Mouse (Mus musculus): Measurements from ENCODE around the gene Vps33a. TPM values are rescaled to one million over a fixed set of nuclear protein-coding genes. Genes with fewer than 3 reads are reported as not detected.

Gene Vps33a
- total and polyA plus RNA-seq, 2 experiments from 2014 or later, result 34.7 to 55.6 TPM

GRCm38 (mm10) chr5:123528641-123529040 lies 44.2 kb downstream of the Vps33a start:
- H3K4me3 ChIP-seq (ENCODE audit: low read length), result no peak overlapping the region
- H3K9me3 ChIP-seq (ENCODE audit: low read length), result no peaks in the 10 kb centered on the region
- DNase-seq (ENCODE audit: low spot score) (no peak), ATAC-seq (no peak)
- no peak overlapping the region for H3K27ac ChIP-seq
- no peaks in the 10 kb centered on the region for H3K27me3 ChIP-seq (ENCODE audit: insufficient read depth, low read length)
- no peaks in the 10 kb centered on the region for H3K4me1 ChIP-seq (ENCODE audit: insufficient read depth, low read length)
- H3K4me2 ChIP-seq (ENCODE audit: low read depth, low read length), result no peak overlapping the region
- peaks cover 47% of the 10 kb centered on the region for H3K36me3 ChIP-seq (ENCODE audit: insufficient read depth, low read length)
- TF ChIP-seq CTCF (IDR thresholded peaks at IDR 0.05; ENCODE audit: low read depth), result no peak
- no peak overlapping the region for H3K9ac ChIP-seq (replicated peaks; ENCODE audit: low read length)
- WGBS, result 75% methylated on average over 7 of the region's 7 CpGs

- Histone ChIP-seq H3K4me3 (ENCODE audit: low read length) (no peak overlapping the region), H3K4me1 (ENCODE audit: insufficient read depth, low read length) (peaks cover 9% of the 10 kb centered on the region), H3K9me3 (ENCODE audit: low read length) (no peaks in the 10 kb centered on the region), H3K27ac (no peak overlapping the region), H3K27me3 (ENCODE audit: insufficient read depth, low read length) (no peaks in the 10 kb centered on the region), H3K9ac (replicated peaks; ENCODE audit: low read length) (no peak overlapping the region), H3K36me3 (ENCODE audit: insufficient read depth, low read length) (peaks cover 22% of the 10 kb centered on the region; the same call in 1 of the 2 replicates), H3K4me2 (ENCODE audit: low read depth, low read length) (no peak overlapping the region)
- DNase-seq (ENCODE audit: low spot score) (no peak), ATAC-seq (no peak)
- WGBS, result 91% methylated on average over 9 of the region's 9 CpGs
- no peak for TF ChIP-seq CTCF (IDR thresholded peaks at IDR 0.05; ENCODE audit: low read depth)
These were observed 46.8 kb downstream of the Vps33a start for GRCm38 (mm10) chr5:123525916-123526495.

- peaks cover 9% of the 10 kb centered on the region for H3K4me1 ChIP-seq (ENCODE audit: insufficient read depth, low read length)
- 85% methylated on average over 7 of the region's 7 CpGs for WGBS
- ATAC-seq (no peak), DNase-seq (ENCODE audit: low spot score) (no peak)
- H3K4me2 ChIP-seq (ENCODE audit: low read depth, low read length), result peak within 1 kb of the TSS; percentile 92
- H3K9ac ChIP-seq (replicated peaks; ENCODE audit: low read length), result peak within 1 kb of the TSS; percentile 56
- H3K36me3 ChIP-seq (ENCODE audit: insufficient read depth, low read length), result peaks cover 15% of the 10 kb centered on the region; the same call in 1 of the 2 replicates
- TF ChIP-seq CTCF (IDR thresholded peaks at IDR 0.05; ENCODE audit: low read depth), result no peak
- peak within 1 kb of the TSS; percentile 65 for H3K4me3 ChIP-seq (ENCODE audit: low read length)
- peak within 1 kb of the TSS; percentile 74; the same call in 1 of the 2 replicates for H3K27ac ChIP-seq
- no peaks in the 10 kb centered on the region for H3K9me3 ChIP-seq (ENCODE audit: low read length)
- no peaks in the 10 kb centered on the region for H3K27me3 ChIP-seq (ENCODE audit: insufficient read depth, low read length)
These were observed 47.6 kb downstream of the Vps33a start, which contains the start of gene Gm49027 for GRCm38 (mm10) chr5:123525281-123525680. Gm49027 (minus strand) TSS chr5:123525488.

GRCm38 (mm10) chr5:123524393-123524750 lies 48.5 kb downstream of the Vps33a start:
- H3K4me3 ChIP-seq (ENCODE audit: low read length), result peak overlapping the region; percentile 65
- H3K9ac ChIP-seq (replicated peaks; ENCODE audit: low read length), result peak overlapping the region; percentile 56
- no peaks in the 10 kb centered on the region for H3K9me3 ChIP-seq (ENCODE audit: low read length)
- peaks cover 9% of the 10 kb centered on the region for H3K4me1 ChIP-seq (ENCODE audit: insufficient read depth, low read length)
- DNase-seq (ENCODE audit: low spot score), result no peak
- no peaks in the 10 kb centered on the region for H3K27me3 ChIP-seq (ENCODE audit: insufficient read depth, low read length)
- TF ChIP-seq CTCF (IDR thresholded peaks at IDR 0.05; ENCODE audit: low read depth), result peak; percentile 29; the same call in 1 of the 2 replicates
- H3K4me2 ChIP-seq (ENCODE audit: low read depth, low read length), result peak overlapping the region; percentile 92
- ATAC-seq, result peak; percentile 89
- peaks cover 6% of the 10 kb centered on the region; the same call in 1 of the 2 replicates for H3K36me3 ChIP-seq (ENCODE audit: insufficient read depth, low read length)
- under 1% methylated on average over 26 of the region's 27 CpGs for WGBS
- H3K27ac ChIP-seq, result peak overlapping the region; percentile 74; the same call in 1 of the 2 replicates

- Histone ChIP-seq H3K27me3 (ENCODE audit: insufficient read depth, low read length) (no peaks in the 10 kb centered on the region), H3K4me3 (ENCODE audit: low read length) (peak within 1 kb of the TSS; percentile 65), H3K9ac (replicated peaks; ENCODE audit: low read length) (peak within 1 kb of the TSS; percentile 56), H3K36me3 (ENCODE audit: insufficient read depth, low read length) (peaks cover 3% of the 10 kb centered on the region; the same call in 1 of the 2 replicates), H3K27ac (peak within 1 kb of the TSS; percentile 74; the same call in 1 of the 2 replicates), H3K9me3 (ENCODE audit: low read length) (no peaks in the 10 kb centered on the region), H3K4me2 (ENCODE audit: low read depth, low read length) (peak within 1 kb of the TSS; percentile 92), H3K4me1 (ENCODE audit: insufficient read depth, low read length) (peaks cover 9% of the 10 kb centered on the region)
- no peak for TF ChIP-seq CTCF (IDR thresholded peaks at IDR 0.05; ENCODE audit: low read depth)
- ATAC-seq, result peak; percentile 98
- under 1% methylated on average over 82 of the region's 82 CpGs for WGBS
- peak; percentile 99 for DNase-seq (ENCODE audit: low spot score)
These were observed 49.0 kb downstream of the Vps33a start, which contains the start of gene Diablo for GRCm38 (mm10) chr5:123523692-123524392. Diablo (minus strand) TSS chr5:123524176.

- H3K27me3 ChIP-seq (ENCODE audit: insufficient read depth, low read length), result no peaks in the 10 kb centered on the region
- no peak for DNase-seq (ENCODE audit: low spot score)
- 92% methylated on average over 1 of the region's 1 CpGs for WGBS
- H3K4me2 ChIP-seq (ENCODE audit: low read depth, low read length), result no peak overlapping the region
- no peak overlapping the region for H3K27ac ChIP-seq
- peaks cover 9% of the 10 kb centered on the region for H3K4me1 ChIP-seq (ENCODE audit: insufficient read depth, low read length)
- no peak overlapping the region for H3K4me3 ChIP-seq (ENCODE audit: low read length)
- no peaks in the 10 kb centered on the region for H3K9me3 ChIP-seq (ENCODE audit: low read length)
- no peak overlapping the region for H3K9ac ChIP-seq (replicated peaks; ENCODE audit: low read length)
- no peak for TF ChIP-seq CTCF (IDR thresholded peaks at IDR 0.05; ENCODE audit: low read depth)
- H3K36me3 ChIP-seq (ENCODE audit: insufficient read depth, low read length), result no peaks in the 10 kb centered on the region; the same call in 1 of the 2 replicates
- ATAC-seq, result no peak
These were observed 50.7 kb downstream of the Vps33a start for GRCm38 (mm10) chr5:123522166-123522565.
